Mouse (Mus musculus) G1E-ER4 (cell line): Measurements from ENCODE around the gene Pmfbp1. TPM values are rescaled to one million over a fixed set of nuclear protein-coding genes. Genes with fewer than 3 reads are reported as not detected.

Source experiments
- GATA1 ChIP-seq: IDR thresholded peaks from one replicate; pipeline ENCODE4 v1.8.0; 2012; ENCODE audit warnings: low read length, inconsistent platforms
- polyA plus RNA-seq: library from polyadenylated mRNA; stranded (reverse); fragments of >175 nt; gene quantifications from 2 replicates; pipeline ENCODE4 v1.2.3, GENCODE M21; 2012

Gene Pmfbp1
- not detected in 2 replicates for polyA plus RNA-seq

- no peak for TF ChIP-seq GATA1
Observed at GRCm38 (mm10) chr8:109493727-109494126, at the start of gene Pmfbp1. Gene Pmfbp1, plus strand, starts transcription at chr8:109494027.

DNA sequence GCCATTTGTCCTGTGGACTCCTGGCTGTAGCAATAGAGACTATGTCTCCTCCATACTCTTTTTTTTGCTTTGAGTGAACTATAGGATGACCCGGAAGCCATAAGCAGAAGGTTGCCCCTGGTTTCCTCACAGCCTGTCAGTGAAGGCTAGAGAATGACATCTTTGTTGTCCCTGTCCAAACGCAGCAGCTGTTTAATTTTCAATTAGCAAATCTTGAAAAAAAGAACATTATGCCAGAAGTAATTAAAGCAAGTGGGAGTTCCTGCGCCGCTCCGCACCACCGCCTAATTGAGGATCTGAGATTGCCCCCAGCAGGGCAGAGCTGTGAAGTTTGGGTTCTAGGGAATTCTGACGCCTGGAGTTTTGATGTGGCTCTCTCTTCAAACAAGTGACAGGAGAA is 42.8 kb upstream of the Pmfbp1 start:
- TF ChIP-seq GATA1 = no peak

DNA sequence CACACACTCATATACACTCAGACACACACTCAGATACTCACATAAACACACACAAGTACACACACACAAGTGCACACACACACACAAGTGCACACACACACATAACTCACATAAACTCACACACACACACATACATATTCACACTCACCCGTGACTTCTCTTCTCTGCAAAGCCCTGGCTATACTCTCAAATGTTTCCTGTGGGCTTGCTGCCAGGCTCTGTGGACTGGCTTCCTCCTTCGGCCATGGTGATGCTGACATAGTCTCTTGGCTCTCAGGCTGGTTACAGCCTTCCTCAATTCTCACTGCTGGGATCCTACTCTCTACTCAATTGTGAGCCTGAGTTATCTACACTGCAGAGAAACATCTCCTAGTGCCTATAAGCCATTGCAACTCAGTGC is 38.7 kb upstream of the Pmfbp1 start:
- no peak for TF ChIP-seq GATA1

DNA sequence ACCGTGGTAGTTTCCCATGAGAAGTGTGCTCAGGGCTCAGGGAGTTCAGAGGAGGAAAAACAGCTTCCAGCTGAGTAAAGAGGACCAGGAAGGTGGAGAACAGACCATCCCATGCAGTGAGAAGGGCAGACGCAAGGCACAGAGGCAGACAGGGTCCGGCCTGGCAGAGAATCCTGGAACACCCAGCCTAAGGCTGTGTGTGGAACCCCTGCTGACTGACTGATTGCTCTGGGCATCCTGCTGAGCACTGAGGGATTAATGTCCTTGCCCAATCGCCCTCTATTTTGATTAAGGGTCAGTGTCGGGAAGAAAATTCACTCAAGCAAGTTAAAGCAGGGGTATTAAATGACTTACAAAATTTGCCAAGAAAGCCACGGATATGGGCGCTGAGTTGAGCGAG is 36.4 kb upstream of the Pmfbp1 start:
- TF ChIP-seq GATA1 = no peak

- TF ChIP-seq GATA1 = no peak
Observed at GRCm38 (mm10) chr8:109458580-109458979, 35.2 kb upstream of the Pmfbp1 start.

GRCm38 (mm10) chr8:109463075-109463474 is 30.8 kb upstream of the Pmfbp1 start:
- no peak for TF ChIP-seq GATA1

DNA sequence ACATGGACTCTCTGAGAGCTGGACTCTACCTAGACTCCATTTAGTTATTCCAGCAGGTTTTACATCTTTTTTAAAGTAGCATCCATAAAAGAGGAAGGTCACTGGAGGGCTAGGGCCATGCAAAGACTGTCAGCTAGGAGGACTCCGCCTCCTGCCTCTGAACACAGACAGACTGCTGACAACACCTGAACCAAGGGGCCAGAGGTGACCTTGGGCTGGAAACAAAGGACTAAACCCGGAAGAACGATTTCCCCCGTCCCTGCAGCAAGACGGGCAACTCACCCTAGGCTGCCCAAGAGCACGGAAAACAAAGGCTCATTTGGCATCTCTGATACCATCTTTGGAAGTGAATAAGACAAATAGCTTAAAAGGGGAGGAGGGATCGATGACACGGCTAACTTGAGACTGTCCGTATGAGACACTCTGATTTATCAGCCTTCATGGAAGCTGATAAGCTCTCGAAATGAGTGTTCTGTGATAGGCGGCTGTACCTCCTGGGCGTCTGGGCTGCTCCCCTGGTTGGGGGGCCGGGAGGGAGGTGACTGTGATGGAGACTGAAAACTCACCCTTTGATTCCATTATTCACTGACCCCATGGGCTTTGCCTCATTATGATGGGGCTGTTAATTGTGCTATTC is 30.0 kb upstream of the Pmfbp1 start:
- no peak for TF ChIP-seq GATA1

GRCm38 (mm10) chr8:109464451-109464891 is 29.4 kb upstream of the Pmfbp1 start:
- no peak for TF ChIP-seq GATA1

GRCm38 (mm10) chr8:109465056-109465455 is 28.8 kb upstream of the Pmfbp1 start:
- TF ChIP-seq GATA1 = no peak

DNA sequence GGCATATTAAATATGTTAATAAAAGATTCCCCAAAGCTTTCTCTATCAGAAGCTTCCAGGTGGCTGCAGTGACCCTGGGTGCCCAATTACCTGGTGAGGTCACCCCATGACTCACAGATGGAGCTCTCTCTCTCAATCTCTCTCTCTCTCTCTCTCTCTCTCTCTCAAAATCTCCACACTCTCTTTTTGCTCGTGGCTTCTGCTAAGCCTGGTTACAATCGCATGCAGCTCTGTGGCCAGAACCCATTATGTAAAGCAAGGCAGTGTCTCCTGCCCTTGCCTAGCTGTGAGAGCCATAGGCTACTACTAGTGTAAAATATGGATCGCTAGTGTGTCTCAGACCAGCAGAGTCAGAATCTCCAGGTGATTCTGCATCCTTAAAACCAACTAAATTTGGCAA is 28.1 kb upstream of the Pmfbp1 start:
- no peak for TF ChIP-seq GATA1

DNA sequence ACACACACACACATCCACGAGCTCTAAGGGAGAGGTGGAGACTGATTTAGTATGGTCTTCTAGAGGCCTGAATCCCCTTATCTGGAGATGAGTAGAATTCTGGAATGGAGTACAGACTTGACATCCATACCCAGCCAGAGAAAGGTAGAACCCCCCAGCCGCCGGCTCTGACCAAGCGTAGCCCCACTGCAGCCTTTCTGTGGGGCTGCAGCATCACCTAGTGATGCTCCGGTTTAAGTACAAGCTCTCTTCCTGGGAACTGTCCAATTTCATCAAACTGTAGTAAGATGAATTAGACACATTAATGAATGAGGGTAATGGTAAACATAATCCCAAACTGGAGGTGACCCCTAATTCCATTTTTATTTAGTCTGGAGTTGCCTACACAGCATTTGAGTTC is 26.3 kb upstream of the Pmfbp1 start:
- TF ChIP-seq GATA1 = no peak

- no peak for TF ChIP-seq GATA1
Observed at GRCm38 (mm10) chr8:109468112-109468511, 25.7 kb upstream of the Pmfbp1 start.

- no peak for TF ChIP-seq GATA1
Observed at GRCm38 (mm10) chr8:109471876-109472275, 22.0 kb upstream of the Pmfbp1 start.

DNA sequence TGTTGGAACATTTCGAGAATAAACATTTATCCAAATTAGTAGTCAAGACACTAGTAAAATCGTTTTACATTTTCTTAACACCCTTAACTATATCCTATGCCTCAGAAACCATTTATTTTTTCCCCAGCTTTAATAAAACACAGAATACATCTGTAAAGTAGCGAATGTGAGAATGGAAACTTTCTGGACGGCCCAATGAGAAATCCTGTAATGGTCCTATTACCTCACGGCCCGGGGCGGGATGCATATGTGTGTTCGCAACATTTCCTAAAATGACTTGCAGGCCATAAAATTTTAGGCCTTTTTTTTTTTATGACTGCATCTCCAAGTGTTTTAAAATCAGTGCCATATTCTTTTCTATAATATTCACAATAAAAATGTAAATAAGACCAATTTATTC is 21.4 kb upstream of the Pmfbp1 start:
- TF ChIP-seq GATA1 = no peak

- no peak for TF ChIP-seq GATA1
Observed at GRCm38 (mm10) chr8:109474442-109475121, 19.2 kb upstream of the Pmfbp1 start.

DNA sequence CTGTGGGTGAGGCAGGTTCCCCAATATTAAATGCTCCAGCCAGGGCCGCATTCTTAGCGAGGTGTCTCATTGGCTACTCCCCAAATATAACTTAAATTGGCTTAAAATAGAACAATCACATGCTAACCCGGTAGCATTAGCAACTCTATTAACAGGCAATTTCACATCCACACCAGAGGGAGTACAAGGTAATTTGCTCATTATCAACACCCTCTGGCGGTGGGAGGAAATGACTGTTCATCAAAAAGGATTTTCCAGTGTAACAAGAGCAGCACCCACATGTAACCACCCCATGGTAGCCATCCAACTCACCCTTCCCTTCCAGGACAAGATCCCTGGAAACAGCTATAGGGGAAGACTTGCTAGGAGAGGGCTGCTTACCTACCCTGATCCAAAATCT is 18.4 kb upstream of the Pmfbp1 start:
- TF ChIP-seq GATA1 = no peak

DNA sequence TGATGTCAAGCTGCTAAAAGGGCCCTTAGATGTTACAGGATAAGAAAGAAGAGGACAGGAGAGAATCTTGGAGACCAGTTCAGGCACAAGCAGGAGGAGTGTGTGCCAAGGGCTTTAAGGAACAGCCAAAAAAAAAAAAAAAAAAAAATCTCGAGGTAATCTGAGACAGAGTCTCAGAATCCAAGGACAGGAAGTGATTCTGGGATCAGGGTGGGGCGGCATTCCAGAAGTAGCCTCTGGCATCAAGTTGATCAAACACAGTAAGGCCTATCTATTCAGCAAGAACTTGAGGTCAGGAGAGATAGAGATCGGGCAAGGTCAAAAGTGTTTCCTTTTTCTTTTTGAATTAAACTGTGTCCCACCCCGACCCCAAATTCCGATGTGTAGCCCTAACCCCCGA is 15.2 kb upstream of the Pmfbp1 start:
- TF ChIP-seq GATA1 = no peak
